Comparison of ENCODE assay signal across 24 mouse cellular contexts in genomic region chr19:14325353-14326052, GRCm38 (mm10).
A peak's percentile ranks its signal among the peaks of the same experiment; 100 is the strongest.
DNase-seq lines count a peak whose midpoint lies in the region; ATAC-seq and TF ChIP-seq lines count a peak whose summit lies in the region.
"Had no signal": no experiment of that assay in that cellular context is flagged by ENCODE, and none has a peak within 500 bp of the region (broad histone marks: within the 10 kb centered on the region; RNA-seq: fewer than 3 reads in every experiment).

No protein-coding gene starts in this region.

- no peaks in the 10 kb centered on the region for H3K9me3 ChIP-seq in hindbrain, embryonic 12.5 days (replicated peaks)
- no peaks in the 10 kb centered on the region for H3K9me3 ChIP-seq in hindbrain, embryonic 10.5 days
- no peaks in the 10 kb centered on the region for H3K9me3 ChIP-seq in embryonic facial prominence, embryonic 14.5 days (ENCODE audit: control insufficient read depth, low read length)
- no peaks in the 10 kb centered on the region for H3K9me3 ChIP-seq in hindbrain, embryonic 14.5 days (ENCODE audit: control insufficient read depth, low read length)
- H3K9me3 ChIP-seq in midbrain, postnatal 0 days (ENCODE audit: low read length) = no peaks in the 10 kb centered on the region
- no peaks in the 10 kb centered on the region for H3K9me3 ChIP-seq in neural tube, embryonic 15.5 days (replicated peaks)
- H3K9me3 ChIP-seq: heart, embryonic 13.5 days; limb, embryonic 15.5 days; neural tube, embryonic 13.5 days had no signal

- no peak overlapping the region for H3K4me2 ChIP-seq in hindbrain, embryonic 12.5 days (replicated peaks)
- no peak overlapping the region for H3K4me2 ChIP-seq in embryonic facial prominence, embryonic 14.5 days (ENCODE audit: low read depth, low read length)
- H3K4me2 ChIP-seq in hindbrain, embryonic 14.5 days (replicated peaks) = no peak overlapping the region
- H3K4me2 ChIP-seq in midbrain, postnatal 0 days (ENCODE audit: low read depth, low read length, poor library complexity, severe bottlenecking) = no peak overlapping the region
- H3K4me2 ChIP-seq in neural tube, embryonic 15.5 days = no peak overlapping the region
- H3K4me2 ChIP-seq: heart, embryonic 13.5 days; limb, embryonic 15.5 days; lung, embryonic 14.5 days; neural tube, embryonic 13.5 days had no signal

- no peak for TF ChIP-seq CTCF in midbrain, postnatal 0 days (IDR thresholded peaks at IDR 0.05)

- no peaks in the 10 kb centered on the region for H3K27me3 ChIP-seq in hindbrain, embryonic 12.5 days
- H3K27me3 ChIP-seq in hindbrain, embryonic 10.5 days (ENCODE audit: insufficient read depth, poor library complexity, severe bottlenecking) = no peaks in the 10 kb centered on the region
- peaks cover 9% of the 10 kb centered on the region for H3K27me3 ChIP-seq in embryonic facial prominence, embryonic 14.5 days (replicated peaks; ENCODE audit: control insufficient read depth, insufficient read depth, low read length)
- no peaks in the 10 kb centered on the region for H3K27me3 ChIP-seq in hindbrain, embryonic 14.5 days (ENCODE audit: control insufficient read depth, insufficient read depth, low read length)
- H3K27me3 ChIP-seq in midbrain, postnatal 0 days (ENCODE audit: insufficient read depth, low read length) = 0 out of 2 replicates have a peak, but pooled peaks cover 3% of the 10 kb centered on the region
- H3K27me3 ChIP-seq in neural tube, embryonic 15.5 days (replicated peaks) = no peaks in the 10 kb centered on the region
- H3K27me3 ChIP-seq: limb, embryonic 15.5 days; neural tube, embryonic 13.5 days had no signal

- H3K36me3 ChIP-seq in hindbrain, embryonic 12.5 days = no peaks in the 10 kb centered on the region
- H3K36me3 ChIP-seq in hindbrain, embryonic 10.5 days = no peaks in the 10 kb centered on the region
- H3K36me3 ChIP-seq in embryonic facial prominence, embryonic 14.5 days (ENCODE audit: control insufficient read depth, insufficient read depth, low read length) = no peaks in the 10 kb centered on the region
- H3K36me3 ChIP-seq in hindbrain, embryonic 14.5 days (replicated peaks; ENCODE audit: control insufficient read depth, insufficient read depth) = no peaks in the 10 kb centered on the region
- no peaks in the 10 kb centered on the region for H3K36me3 ChIP-seq in midbrain, postnatal 0 days (ENCODE audit: insufficient read depth, low read length)
- H3K36me3 ChIP-seq in neural tube, embryonic 15.5 days = no peaks in the 10 kb centered on the region
- H3K36me3 ChIP-seq: heart, embryonic 13.5 days; limb, embryonic 15.5 days; neural tube, embryonic 13.5 days had no signal

- no peak overlapping the region for H3K27ac ChIP-seq in hindbrain, embryonic 12.5 days
- no peak overlapping the region for H3K27ac ChIP-seq in hindbrain, embryonic 10.5 days
- H3K27ac ChIP-seq in embryonic facial prominence, embryonic 14.5 days (replicated peaks; ENCODE audit: low read depth, low read length) = no peak overlapping the region
- H3K27ac ChIP-seq in hindbrain, embryonic 14.5 days = no peak overlapping the region
- no peak overlapping the region for H3K27ac ChIP-seq in midbrain, postnatal 0 days (ENCODE audit: low read depth, low read length)
- H3K27ac ChIP-seq in neural tube, embryonic 15.5 days (replicated peaks) = no peak overlapping the region
- H3K27ac ChIP-seq: heart, adult 2 months; heart, embryonic 13.5 days; limb, embryonic 15.5 days; liver, embryonic 14.5 days; neural tube, embryonic 13.5 days; stomach, postnatal 0 days had no signal

- WGBS in hindbrain, embryonic 12.5 days = 41% methylated on average over 9 of the region's 9 CpGs
- 57% methylated on average over 9 of the region's 9 CpGs for WGBS in hindbrain, embryonic 10.5 days
- WGBS in embryonic facial prominence, embryonic 14.5 days = 40% methylated on average over 9 of the region's 9 CpGs
- WGBS in hindbrain, embryonic 14.5 days = 31% methylated on average over 9 of the region's 9 CpGs
- WGBS in midbrain, postnatal 0 days = 25% methylated on average over 9 of the region's 9 CpGs
- WGBS in neural tube, embryonic 15.5 days = 52% methylated on average over 9 of the region's 9 CpGs

- no peak overlapping the region for H3K9ac ChIP-seq in hindbrain, embryonic 12.5 days
- no peak overlapping the region for H3K9ac ChIP-seq in embryonic facial prominence, embryonic 14.5 days (ENCODE audit: low read depth, low read length)
- no peak overlapping the region for H3K9ac ChIP-seq in hindbrain, embryonic 14.5 days
- H3K9ac ChIP-seq in midbrain, postnatal 0 days (replicated peaks; ENCODE audit: low read length, poor library complexity, severe bottlenecking) = no peak overlapping the region
- H3K9ac ChIP-seq in neural tube, embryonic 15.5 days (replicated peaks) = no peak overlapping the region
- H3K9ac ChIP-seq: heart, embryonic 13.5 days; limb, embryonic 15.5 days; liver, embryonic 14.5 days; lung, embryonic 14.5 days; neural tube, embryonic 13.5 days had no signal

- ATAC-seq in hindbrain, embryonic 12.5 days (ENCODE audit: low FRiP score) = peak; percentile 60; the same call in 1 of the 2 replicates
- ATAC-seq in embryonic facial prominence, embryonic 14.5 days (ENCODE audit: low read depth) = no peak
- 0 out of 2 replicates have a peak, but pooled peaks have one; percentile 31 for ATAC-seq in hindbrain, embryonic 14.5 days (ENCODE audit: low FRiP score)
- ATAC-seq in midbrain, postnatal 0 days (ENCODE audit: low FRiP score) = peak; percentile 62; the same call in 1 of the 2 replicates
- no peak for ATAC-seq in neural tube, embryonic 15.5 days (ENCODE audit: low FRiP score)
- ATAC-seq: intestine, postnatal 0 days had no signal

- DNase-seq in hindbrain, embryonic 10.5 days (ENCODE audit: low spot score) = no peak
- DNase-seq in embryonic facial prominence, embryonic 14.5 days (ENCODE audit: low spot score) = peak; percentile 27
- no peak for DNase-seq in hindbrain, embryonic 14.5 days (ENCODE audit: low spot score)
- DNase-seq in midbrain, postnatal 0 days (ENCODE audit: low spot score) = no peak
- DNase-seq in adrenal gland, adult 8-10 months = no peak
- no peak for DNase-seq in kidney, adult 11 months
- DNase-seq: adrenal gland, adult 2 months; cerebellum, adult 8-10 months; gastrocnemius, postnatal 36 days; heart, adult 2 months; heart, postnatal 14 days; kidney, postnatal 4 days; lung, embryonic 14.5 days; lung, postnatal 36 days; thymus, postnatal 14 days had no signal

- peaks cover 11% of the 10 kb centered on the region; the same call in 1 of the 2 replicates for H3K4me1 ChIP-seq in hindbrain, embryonic 12.5 days
- H3K4me1 ChIP-seq in hindbrain, embryonic 10.5 days (replicated peaks) = peaks cover 15% of the 10 kb centered on the region
- H3K4me1 ChIP-seq in embryonic facial prominence, embryonic 14.5 days (ENCODE audit: control insufficient read depth, insufficient read depth, low read length) = peaks cover 13% of the 10 kb centered on the region
- H3K4me1 ChIP-seq in hindbrain, embryonic 14.5 days (replicated peaks; ENCODE audit: control insufficient read depth, insufficient read depth, low read length) = 0 out of 2 replicates have a peak, but pooled peaks cover 10% of the 10 kb centered on the region
- H3K4me1 ChIP-seq in midbrain, postnatal 0 days (ENCODE audit: insufficient read depth, low read length) = 0 out of 2 replicates have a peak, but pooled peaks cover 3% of the 10 kb centered on the region
- H3K4me1 ChIP-seq in neural tube, embryonic 15.5 days = 0 out of 2 replicates have a peak, but pooled peaks cover 3% of the 10 kb centered on the region
- H3K4me1 ChIP-seq: heart, embryonic 13.5 days had no signal

- no peak overlapping the region for H3K4me3 ChIP-seq in hindbrain, embryonic 12.5 days
- no peak overlapping the region for H3K4me3 ChIP-seq in hindbrain, embryonic 10.5 days
- no peak overlapping the region for H3K4me3 ChIP-seq in embryonic facial prominence, embryonic 14.5 days (ENCODE audit: low read depth, low read length)
- no peak overlapping the region for H3K4me3 ChIP-seq in hindbrain, embryonic 14.5 days (replicated peaks; ENCODE audit: low read length)
- H3K4me3 ChIP-seq in midbrain, postnatal 0 days (ENCODE audit: low read depth, low read length) = no peak overlapping the region
- no peak overlapping the region for H3K4me3 ChIP-seq in neural tube, embryonic 15.5 days (replicated peaks)
- H3K4me3 ChIP-seq: heart, adult 2 months; heart, embryonic 13.5 days; limb, embryonic 15.5 days; myocyte; neural tube, embryonic 13.5 days had no signal

Comparison
In these comparisons a context has a peak if more than half of its experiments do, and no peak if none do; other contexts are left out.
1. ATAC-seq: peak in hindbrain, embryonic 12.5 days (single experiment), hindbrain, embryonic 14.5 days (single experiment) and midbrain, postnatal 0 days (single experiment); none in embryonic facial prominence, embryonic 14.5 days (single experiment) and neural tube, embryonic 15.5 days (single experiment).